Mouse (Mus musculus): ENCODE results near the gene 1700001F09Rik. TPM values are rescaled to one million over a fixed set of nuclear protein-coding genes. Genes with fewer than 3 reads are reported as not detected.
"Not testable (repeated sequence)": the region's sequence is repeated elsewhere in the genome, so short reads cannot be mapped to it uniquely, and the experiment has no call there.

1700001F09Rik gene
- total RNA-seq (2021), result not detected

DNA sequence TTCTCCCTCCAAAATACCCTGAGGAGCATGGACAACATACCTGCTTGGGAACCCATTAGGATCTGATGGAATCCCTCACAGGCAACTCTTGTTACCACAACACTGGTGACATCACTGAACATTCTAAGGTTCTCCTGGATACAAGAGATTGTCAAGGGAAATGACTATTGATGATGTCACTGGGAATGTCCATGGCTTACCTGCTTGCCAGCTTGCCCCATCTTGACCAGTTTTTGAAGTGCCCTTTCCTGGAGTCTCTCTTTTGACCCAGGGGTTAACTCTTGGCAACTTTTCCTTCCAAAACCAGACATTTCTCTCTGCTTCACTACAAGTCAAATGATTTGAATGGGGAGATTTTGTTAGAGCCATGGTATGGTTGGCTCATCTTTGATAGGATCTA is at the start of gene 1700001F09Rik:
1700001F09Rik (minus strand) TSS at position 101 of the 400 bp plus-strand sequence.
- intact Hi-C loops (cut with DNase I), result not testable (repeated sequence)

DNA sequence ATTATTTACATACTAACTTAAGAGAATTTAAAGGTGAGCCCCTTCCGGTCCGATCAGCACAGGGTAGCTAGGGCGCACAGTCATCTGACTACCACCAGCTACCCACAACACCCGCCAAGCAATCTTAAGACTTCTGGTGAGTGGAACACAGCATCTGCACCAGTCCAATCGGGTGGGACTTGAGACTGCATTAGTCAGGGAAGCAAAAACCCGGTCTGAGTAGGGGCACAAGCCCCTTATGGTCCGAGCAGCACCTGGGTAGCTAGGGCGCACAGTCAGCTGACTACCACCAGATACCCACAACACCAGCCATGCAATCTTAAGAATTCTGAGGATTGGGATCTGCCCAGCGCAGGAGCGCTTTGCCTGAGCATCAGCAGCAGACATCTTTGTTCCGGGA is 14.1 kb upstream of the 1700001F09Rik start:
- intact Hi-C loops (cut with DNase I); DNase-seq: not testable (repeated sequence)

More for the DNA sequence above, at the start of gene 1700001F09Rik:
- not testable (repeated sequence) for DNase-seq

DNA sequence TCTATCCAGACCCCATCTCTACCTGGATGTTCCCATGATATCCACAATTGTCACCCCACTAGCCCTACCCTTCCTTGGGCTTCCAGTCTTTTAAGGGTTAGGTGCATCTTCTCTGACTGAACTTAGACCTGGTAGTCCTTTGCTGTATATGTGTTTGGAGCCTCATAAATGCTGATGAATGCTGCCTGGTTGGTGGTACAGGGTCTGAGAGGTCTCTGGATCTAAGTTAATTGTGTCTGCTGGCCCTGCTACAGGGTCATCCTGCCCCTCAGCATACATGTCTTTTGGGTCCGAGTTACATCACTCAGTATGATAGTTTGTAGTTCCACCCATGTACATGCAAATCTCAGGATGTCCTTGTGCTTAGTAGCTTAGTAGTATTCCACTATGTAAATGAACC is 11.6 kb upstream of the 1700001F09Rik start:
- intact Hi-C loops (cut with DNase I), result not testable (repeated sequence)
- peak in 1 of 2 experiments; percentile 8 for DNase-seq

DNA sequence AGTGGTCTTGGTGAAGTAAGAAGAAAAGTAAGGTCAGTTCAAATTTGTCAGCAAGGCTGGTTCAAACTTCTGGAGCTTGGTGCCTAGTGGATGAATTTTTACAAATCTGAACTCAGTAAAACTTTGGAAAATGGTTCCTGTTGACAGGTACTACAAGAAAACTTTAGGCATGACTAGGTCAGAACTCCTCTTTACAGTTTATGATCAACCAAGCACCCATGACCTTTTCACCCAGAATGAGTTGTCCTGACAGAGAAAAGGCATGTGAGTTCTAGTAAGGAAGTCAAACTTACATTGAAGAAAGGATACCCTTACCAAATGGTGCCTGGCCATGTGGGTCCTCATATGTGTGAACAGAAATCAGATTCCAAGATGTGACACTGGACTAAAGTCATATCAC is 9.9 kb upstream of the 1700001F09Rik start:
- intact Hi-C loops (cut with DNase I); DNase-seq: not testable (repeated sequence)

DNA sequence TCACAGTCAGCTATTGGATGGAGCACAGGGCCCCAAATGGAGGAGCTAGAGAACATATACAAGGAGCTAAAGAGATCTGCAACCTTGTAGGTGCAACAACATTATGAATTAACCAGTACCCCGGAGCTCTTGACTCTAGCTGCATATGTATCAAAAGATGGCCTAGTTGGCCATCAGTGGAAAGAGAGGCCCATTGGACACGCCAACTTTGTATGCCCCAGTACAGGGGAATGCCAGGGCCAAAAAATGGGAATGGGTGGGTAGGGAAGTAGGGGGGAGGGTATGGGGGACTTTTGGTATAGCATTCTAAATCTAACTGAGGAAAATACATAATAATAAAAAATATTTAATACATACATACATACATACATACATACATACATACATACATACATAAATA is 5.3 kb upstream of the 1700001F09Rik start:
- intact Hi-C loops (cut with DNase I); DNase-seq: not testable (repeated sequence)

DNA sequence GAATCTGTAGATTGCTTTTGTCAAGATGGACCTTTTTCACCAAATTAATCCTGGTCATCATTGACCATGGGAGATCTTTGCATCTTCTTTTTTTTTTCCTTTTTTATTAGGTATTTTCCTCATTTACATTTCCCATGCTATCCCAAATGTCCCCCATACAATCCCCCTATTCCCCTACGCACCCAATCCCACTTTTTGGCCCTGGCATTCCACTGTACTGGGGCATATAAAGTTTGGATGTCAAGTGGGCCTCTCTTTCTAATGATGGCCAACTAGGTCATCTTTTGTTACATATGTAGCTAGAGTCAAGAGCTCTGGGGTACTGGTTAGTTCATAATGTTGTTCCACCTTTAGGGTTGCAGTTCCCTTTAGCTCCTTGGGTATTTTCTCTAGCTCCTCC is 10.0 kb downstream of the 1700001F09Rik start:
- intact Hi-C loops (cut with DNase I); DNase-seq: not testable (repeated sequence)

DNA sequence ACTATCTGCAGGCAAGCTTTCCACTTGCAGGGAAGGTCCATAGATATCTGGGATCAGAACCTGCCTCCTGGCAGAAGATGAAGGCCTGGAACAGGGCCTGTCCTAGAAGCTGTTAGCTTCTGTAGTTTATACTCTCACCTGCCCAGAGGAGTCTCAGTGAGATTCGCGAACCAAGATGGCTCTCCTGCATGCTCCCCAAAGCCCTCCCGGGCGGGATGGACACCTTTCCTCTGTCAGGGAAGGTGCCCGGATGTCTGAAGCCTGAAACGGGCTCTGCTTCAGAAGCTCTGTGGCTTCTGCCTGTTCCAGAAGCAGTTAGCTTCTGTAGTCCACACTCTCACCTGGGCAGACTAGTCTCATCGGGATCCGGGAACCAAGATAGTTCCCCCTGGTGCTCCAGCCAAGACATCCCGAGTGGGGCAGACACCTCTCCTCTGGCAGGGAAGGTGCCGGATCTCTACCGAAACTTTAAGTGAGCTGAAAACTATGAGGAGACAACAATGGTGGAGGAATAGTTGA is 16.2 kb downstream of the 1700001F09Rik start:
- DNase-seq; intact Hi-C loops (cut with DNase I): not testable (repeated sequence)

DNA sequence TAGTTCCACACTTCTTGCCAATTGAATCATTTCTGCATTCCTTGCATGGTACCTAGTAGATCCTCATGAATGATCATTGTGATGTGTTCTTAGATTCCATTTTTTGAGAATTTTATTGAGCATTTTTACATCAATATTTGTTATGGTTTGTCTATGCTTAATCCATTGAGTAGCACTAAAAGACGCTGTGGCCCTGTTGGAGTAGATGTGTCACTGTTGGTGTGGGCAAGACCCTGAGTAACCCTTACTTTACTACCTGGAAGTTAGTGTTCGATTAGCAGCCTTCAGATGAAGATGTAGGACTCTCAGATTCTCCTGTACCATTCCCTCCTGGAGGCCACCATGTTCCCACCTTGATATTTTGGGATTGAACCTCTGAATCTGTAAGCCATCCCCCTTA is 19.0 kb downstream of the 1700001F09Rik start:
- intact Hi-C loops (cut with DNase I), result not testable (repeated sequence)

DNA sequence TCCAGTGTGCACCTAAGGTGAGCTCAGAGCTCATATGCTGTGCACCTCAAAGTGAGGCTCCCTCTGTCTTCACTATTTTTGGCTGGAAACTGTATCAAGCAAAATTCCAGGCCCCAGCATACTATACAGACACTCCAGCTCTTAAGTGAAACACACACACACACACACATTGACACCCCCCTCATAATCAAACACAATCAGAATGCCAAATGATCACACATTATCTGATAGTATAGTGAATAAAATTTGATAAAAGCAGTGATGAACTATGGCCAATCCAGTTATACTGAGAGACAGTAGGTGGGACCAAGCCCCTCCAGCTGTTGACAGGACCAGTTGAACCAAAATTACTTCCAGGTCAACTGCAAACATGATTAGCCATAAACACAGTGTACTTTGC is 28.1 kb downstream of the 1700001F09Rik start:
- intact Hi-C loops (cut with DNase I); DNase-seq: not testable (repeated sequence)

More for the DNA sequence above, 19.0 kb downstream of the 1700001F09Rik start:
- not testable (repeated sequence) for DNase-seq

DNA sequence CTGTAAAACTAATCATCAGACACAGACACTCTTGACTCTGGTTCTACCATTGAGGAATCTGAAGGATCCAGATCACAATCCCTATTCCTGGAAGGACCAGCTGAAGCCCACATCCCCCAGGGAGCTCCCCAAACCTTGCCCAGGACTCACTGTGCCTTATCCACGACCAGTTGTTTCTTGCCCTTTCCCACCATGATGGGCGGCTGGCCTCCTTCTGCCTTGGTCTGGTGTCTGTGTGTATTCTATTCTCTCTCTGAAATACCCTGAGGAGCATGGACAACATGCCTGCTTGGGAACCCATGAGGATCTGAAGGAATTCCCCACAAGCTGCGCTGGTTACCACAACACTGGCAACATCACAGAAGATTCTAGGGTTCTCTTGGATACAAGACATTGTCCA is 54.1 kb downstream of the 1700001F09Rik start, which contains the start of gene Gm8127:
Gm8127 (minus strand) TSS at position 330 of the 400 bp plus-strand sequence.
- intact Hi-C loops (cut with DNase I); DNase-seq: not testable (repeated sequence)

Other genes starting within 250 kb of the 1700001F09Rik start
- gene Gm8104, start 247.2 kb downstream of the 1700001F09Rik start, total RNA-seq (2021), result not detected
- gene Gm7233, start 167.9 kb downstream of the 1700001F09Rik start, total RNA-seq (2021), result not detected
- gene Gm8122, start 112.5 kb downstream of the 1700001F09Rik start, total RNA-seq (2021), result not detected
- gene Gm8126, start 89.2 kb downstream of the 1700001F09Rik start, total RNA-seq (2021), result not detected
- not detected for gene Gm9732, start 72.8 kb downstream of the 1700001F09Rik start, total RNA-seq (2021)
- gene Gm8127, start 54.0 kb downstream of the 1700001F09Rik start, total RNA-seq (2021), result not detected
- not detected for gene Gm8138, start 68.5 kb upstream of the 1700001F09Rik start, total RNA-seq (2021)
- gene Gm5799, start 195.8 kb upstream of the 1700001F09Rik start, total RNA-seq (2021), result under 1 TPM in 1 of 2 experiments, not detected in 1; 0.26 TPM
- gene Gm17654, start 231.3 kb upstream of the 1700001F09Rik start, total RNA-seq (2021), result not detected

All from heart, postnatal 10 days (tissue).